Mouse (Mus musculus) midbrain, embryonic 15.5 days (tissue): ENCODE results near the gene Arhgdig. TPM values are rescaled to one million over a fixed set of nuclear protein-coding genes. Genes with fewer than 3 reads are reported as not detected.
"Not testable (repeated sequence)": the region's sequence is repeated elsewhere in the genome, so short reads cannot be mapped to it uniquely, and the experiment has no call there.

Experiments
- ATAC-seq: fragments of 200-750 bp; cut with Nextera tagmentation; replicated peaks from 2 replicates; pipeline ENCODE4 v1.8.0; 2017; ENCODE audit warnings: moderate TSS enrichment
- H3K27ac ChIP-seq: fragments of 300-500 bp; sonication (generic); 2 replicates; pipeline ENCODE4 v1.5.1; 2015; ENCODE audit warnings: mild to moderate bottlenecking, inconsistent platforms
- H3K27me3 ChIP-seq: fragments of 300-500 bp; sonication (generic); replicated peaks from 2 replicates; pipeline ENCODE4 v1.6.1; 2015; ENCODE audit warnings: inconsistent platforms
- H3K36me3 ChIP-seq: fragments of 300-500 bp; sonication (generic); replicated peaks from 2 replicates; pipeline ENCODE4 v1.6.1; 2015; ENCODE audit warnings: inconsistent platforms
- H3K4me1 ChIP-seq: fragments of 300-500 bp; sonication (generic); 2 replicates; pipeline ENCODE4 v1.6.1; 2015; ENCODE audit warnings: inconsistent platforms
- H3K4me2 ChIP-seq: fragments of 300-500 bp; sonication (generic); 2 replicates; pipeline ENCODE4 v1.6.1; 2015; ENCODE audit warnings: inconsistent platforms, mild to moderate bottlenecking, moderate library complexity
- H3K4me3 ChIP-seq: fragments of 300-500 bp; sonication (generic); 2 replicates; pipeline ENCODE4 v1.5.1; 2015; ENCODE audit warnings: mild to moderate bottlenecking, inconsistent platforms
- H3K9ac ChIP-seq: fragments of 300-500 bp; sonication (generic); 2 replicates; pipeline ENCODE4 v1.6.1; 2015; ENCODE audit warnings: mild to moderate bottlenecking, inconsistent platforms
- H3K9me3 ChIP-seq: fragments of 300-500 bp; sonication (generic); 2 replicates; pipeline ENCODE4 v1.6.1; 2016; ENCODE audit warnings: inconsistent platforms
- WGBS: fragments of 180-500 bp; shearing (Covaris S2); methylation state at CpG from one replicate; pipeline ENCODE4 v1.1.7; 2015; ENCODE audit warnings: mixed read lengths; 5-methylcytosine and 5-hydroxymethylcytosine counted together
- polyA plus RNA-seq: library from polyadenylated mRNA; unstranded; fragments of >200 nt; fragmentation: Nextera tagmentation; extraction: Ambion mirVana; gene quantifications from 2 replicates; pipeline ENCODE4 v1.2.1, GENCODE M21; 2015

Arhgdig gene
- polyA plus RNA-seq, 1 experiment from 2014 or later = 124 TPM

- Histone ChIP-seq H3K9ac (no peak overlapping the region), H3K36me3 (no peaks in the 10 kb centered on the region), H3K4me2 (0 out of 2 replicates have a peak overlapping the region, but pooled peaks have one; percentile 98), H3K27ac (no peak overlapping the region), H3K27me3 (peaks cover 52% of the 10 kb centered on the region), H3K4me3 (peak overlapping the region; percentile 51; the same call in 1 of the 2 replicates), H3K4me1 (peaks cover 28% of the 10 kb centered on the region), H3K9me3 (no peaks in the 10 kb centered on the region)
- no peak for ATAC-seq
Measured at GRCm38 (mm10) chr17:26201998-26202397, 5.6 kb downstream of the Arhgdig start.

GRCm38 (mm10) chr17:26200831-26201705 is 6.5 kb downstream of the Arhgdig start:
- H3K9ac ChIP-seq = peak overlapping the region; percentile 57
- under 1% methylated on average over 79 of the region's 92 CpGs for WGBS
- H3K4me2 ChIP-seq = peak overlapping the region; percentile 98
- no peak overlapping the region for H3K27ac ChIP-seq
- H3K36me3 ChIP-seq = no peaks in the 10 kb centered on the region; the same call in 1 of the 2 replicates
- H3K4me1 ChIP-seq = peaks cover 28% of the 10 kb centered on the region
- peak overlapping the region; percentile 51 for H3K4me3 ChIP-seq
- no peaks in the 10 kb centered on the region for H3K9me3 ChIP-seq
- H3K27me3 ChIP-seq = peaks cover 52% of the 10 kb centered on the region
- peak; percentile 69 for ATAC-seq

- no peak within 1 kb of the TSS for H3K4me2 ChIP-seq
- peaks cover 18% of the 10 kb centered on the region for H3K36me3 ChIP-seq
- H3K27ac ChIP-seq = no peak within 1 kb of the TSS
- 81% methylated on average over 4 of the region's 4 CpGs for WGBS
- H3K27me3 ChIP-seq = peaks cover 40% of the 10 kb centered on the region
- no peak within 1 kb of the TSS for H3K9ac ChIP-seq
- no peak for ATAC-seq
- peaks cover 28% of the 10 kb centered on the region for H3K4me1 ChIP-seq
- H3K9me3 ChIP-seq = no peaks in the 10 kb centered on the region
- no peak within 1 kb of the TSS for H3K4me3 ChIP-seq
Measured at GRCm38 (mm10) chr17:26198892-26199291, 8.7 kb downstream of the Arhgdig start, which contains the start of gene Pdia2. Pdia2 (minus strand) TSS chr17:26199087.

- 97% methylated on average over 15 of the region's 15 CpGs for WGBS
- ATAC-seq = no peak
- Histone ChIP-seq H3K36me3 (peaks cover 70% of the 10 kb centered on the region), H3K4me2 (no peak overlapping the region), H3K9ac (no peak overlapping the region), H3K9me3 (no peaks in the 10 kb centered on the region), H3K27ac (no peak overlapping the region), H3K4me3 (no peak overlapping the region), H3K4me1 (no peaks in the 10 kb centered on the region), H3K27me3 (no peaks in the 10 kb centered on the region)
Measured at GRCm38 (mm10) chr17:26192481-26193190, 14.9 kb downstream of the Arhgdig start.

- not testable (repeated sequence) for H3K27ac ChIP-seq, ATAC-seq, H3K4me2 ChIP-seq, H3K9ac ChIP-seq, H3K4me3 ChIP-seq, H3K9me3 ChIP-seq, H3K27me3 ChIP-seq, H3K4me1 ChIP-seq
- peaks cover 80% of the 10 kb centered on the region for H3K36me3 ChIP-seq
- 86% methylated on average over 7 of the region's 7 CpGs for WGBS
Measured at GRCm38 (mm10) chr17:26191486-26191885, 16.1 kb downstream of the Arhgdig start.

- H3K27me3 ChIP-seq = no peaks in the 10 kb centered on the region
- 90% methylated on average over 11 of the region's 11 CpGs for WGBS
Measured at GRCm38 (mm10) chr17:26188091-26188805, 19.3 kb downstream of the Arhgdig start.

GRCm38 (mm10) chr17:26187592-26187991 is 20.0 kb downstream of the Arhgdig start:
- Histone ChIP-seq H3K4me1 (no peaks in the 10 kb centered on the region), H3K4me3 (no peak overlapping the region), H3K9ac (no peak overlapping the region), H3K4me2 (no peak overlapping the region), H3K36me3 (peaks cover 76% of the 10 kb centered on the region), H3K27ac (no peak overlapping the region), H3K27me3 (no peaks in the 10 kb centered on the region), H3K9me3 (no peaks in the 10 kb centered on the region)
- 95% methylated on average over 5 of the region's 5 CpGs for WGBS
- ATAC-seq = no peak

More at GRCm38 (mm10) chr17:26188091-26188805, 19.3 kb downstream of the Arhgdig start:
- ATAC-seq = no peak
- Histone ChIP-seq H3K27ac (no peak overlapping the region), H3K9ac (no peak overlapping the region), H3K4me2 (no peak overlapping the region), H3K36me3 (peaks cover 76% of the 10 kb centered on the region), H3K4me3 (no peak overlapping the region), H3K4me1 (no peaks in the 10 kb centered on the region), H3K9me3 (no peaks in the 10 kb centered on the region)

- no peak overlapping the region for H3K9ac ChIP-seq
- H3K9me3 ChIP-seq = no peaks in the 10 kb centered on the region
- no peaks in the 10 kb centered on the region for H3K27me3 ChIP-seq
- no peak for ATAC-seq
- no peaks in the 10 kb centered on the region for H3K4me1 ChIP-seq
- H3K4me3 ChIP-seq = no peak overlapping the region
- no peak overlapping the region for H3K27ac ChIP-seq
- WGBS = 95% methylated on average over 3 of the region's 3 CpGs
- peaks cover 30% of the 10 kb centered on the region for H3K36me3 ChIP-seq
- no peak overlapping the region for H3K4me2 ChIP-seq
Measured at GRCm38 (mm10) chr17:26181179-26181578, 26.4 kb downstream of the Arhgdig start.

GRCm38 (mm10) chr17:26178611-26179010 is 29.0 kb downstream of the Arhgdig start:
- no peak overlapping the region for H3K27ac ChIP-seq
- no peak overlapping the region for H3K4me2 ChIP-seq
- no peaks in the 10 kb centered on the region for H3K27me3 ChIP-seq
- H3K9me3 ChIP-seq = no peaks in the 10 kb centered on the region
- no peak overlapping the region for H3K4me3 ChIP-seq
- no peaks in the 10 kb centered on the region for H3K4me1 ChIP-seq
- no peak overlapping the region for H3K9ac ChIP-seq
- ATAC-seq = no peak
- H3K36me3 ChIP-seq = peaks cover 19% of the 10 kb centered on the region; the same call in 1 of the 2 replicates

GRCm38 (mm10) chr17:26175248-26175647 is 32.3 kb downstream of the Arhgdig start:
- not testable (repeated sequence) for H3K4me2 ChIP-seq, H3K9me3 ChIP-seq, H3K9ac ChIP-seq, ATAC-seq, H3K27me3 ChIP-seq, H3K27ac ChIP-seq, H3K36me3 ChIP-seq, H3K4me3 ChIP-seq, H3K4me1 ChIP-seq
- WGBS = 94% methylated on average over 2 of the region's 2 CpGs

GRCm38 (mm10) chr17:26168039-26168438 is 39.5 kb downstream of the Arhgdig start:
- ATAC-seq = no peak
- Histone ChIP-seq H3K4me3 (no peak overlapping the region), H3K9me3 (no peaks in the 10 kb centered on the region), H3K27me3 (no peaks in the 10 kb centered on the region), H3K4me1 (no peaks in the 10 kb centered on the region), H3K4me2 (no peak overlapping the region), H3K9ac (no peak overlapping the region), H3K36me3 (no peaks in the 10 kb centered on the region), H3K27ac (no peak overlapping the region)
- 96% methylated on average over 2 of the region's 2 CpGs for WGBS

- no peak overlapping the region for H3K4me3 ChIP-seq
- no peaks in the 10 kb centered on the region for H3K4me1 ChIP-seq
- H3K9ac ChIP-seq = no peak overlapping the region
- H3K27ac ChIP-seq = no peak overlapping the region
- H3K9me3 ChIP-seq = no peaks in the 10 kb centered on the region
- no peak for ATAC-seq
- H3K27me3 ChIP-seq = no peaks in the 10 kb centered on the region
- whole genome bisulfite sequencing = 95% methylated on average over 1 of the region's 1 CpGs
- no peak overlapping the region for H3K4me2 ChIP-seq
- H3K36me3 ChIP-seq = no peaks in the 10 kb centered on the region
Measured at GRCm38 (mm10) chr17:26162736-26163135, 44.9 kb downstream of the Arhgdig start.
